Mouse (Mus musculus) midbrain, postnatal 0 days (tissue): ENCODE results near the gene Kcnq1. TPM values are rescaled to one million over a fixed set of nuclear protein-coding genes. Genes with fewer than 3 reads are reported as not detected.

Experiments
- ATAC-seq: fragments of 200-750 bp; cut with Nextera tagmentation; 2 replicates; pipeline ENCODE4 v1.8.0; 2017; ENCODE audit warnings: moderate number of reproducible peaks, mild to moderate bottlenecking, moderate TSS enrichment, moderate library complexity; ENCODE audit not compliant: low FRiP score
- DNase-seq: peaks from one replicate; pipeline ENCODE4 v3.0.0-alpha.2; 2015; ENCODE audit warnings: low spot score
- H3K27ac ChIP-seq: fragments of 300-500 bp; sonication (generic); 2 replicates; pipeline ENCODE4 v1.5.1; 2014; ENCODE audit warnings: low read depth, mild to moderate bottlenecking, low read length, mixed read lengths
- H3K27me3 ChIP-seq: fragments of 300-500 bp; sonication (generic); 2 replicates; pipeline ENCODE4 v1.6.1; 2014; ENCODE audit warnings: low read length, control low read depth, mixed read lengths; ENCODE audit not compliant: insufficient read depth
- H3K36me3 ChIP-seq: fragments of 300-500 bp; sonication (generic); 2 replicates; pipeline ENCODE4 v1.6.1; 2014; ENCODE audit warnings: low read length, control low read depth, mixed read lengths; ENCODE audit not compliant: insufficient read depth
- H3K4me1 ChIP-seq: fragments of 300-500 bp; sonication (generic); 2 replicates; pipeline ENCODE4 v1.6.1; 2014; ENCODE audit warnings: mild to moderate bottlenecking, control low read depth, antibody characterized with exemption, low read length, mixed read lengths; ENCODE audit not compliant: insufficient read depth
- H3K4me2 ChIP-seq: fragments of 300-500 bp; sonication (generic); 2 replicates; pipeline ENCODE4 v1.6.1; 2014; ENCODE audit warnings: low read depth, mild to moderate bottlenecking, low read length, mixed read lengths; ENCODE audit not compliant: poor library complexity, severe bottlenecking
- H3K4me3 ChIP-seq: fragments of 300-500 bp; sonication (generic); 2 replicates; pipeline ENCODE4 v1.5.1; 2014; ENCODE audit warnings: low read depth, mild to moderate bottlenecking, low read length, moderate library complexity
- H3K9ac ChIP-seq: fragments of 300-500 bp; sonication (generic); replicated peaks from 2 replicates; pipeline ENCODE4 v1.6.1; 2014; ENCODE audit warnings: mild to moderate bottlenecking, low read length, moderate library complexity, mixed read lengths; ENCODE audit not compliant: poor library complexity, severe bottlenecking
- H3K9me3 ChIP-seq: fragments of 300-500 bp; sonication (generic); 2 replicates; pipeline ENCODE4 v1.6.1; 2016; ENCODE audit warnings: low read length, control low read depth
- CTCF ChIP-seq: IDR thresholded peaks from 2 replicates; pipeline ENCODE4 v1.5.1; 2016; ENCODE audit warnings: antibody characterized with exemption, mild to moderate bottlenecking
- WGBS: fragments of 180-500 bp; shearing (Covaris S2); extraction: QIAGEN DNeasy Blood & Tissue Kit; methylation state at CpG from one replicate; pipeline ENCODE4 v1.1.7; 2014; 5-methylcytosine and 5-hydroxymethylcytosine counted together
- polyA plus RNA-seq: library from polyadenylated mRNA; unstranded; fragments of >200 nt; fragmentation: Nextera tagmentation; extraction: Ambion mirVana; gene quantifications from 2 replicates; pipeline ENCODE4 v1.2.1, GENCODE M21; 2015
- total RNA-seq: library from RNA; depleted of rRNA; stranded (reverse); fragments of >200 nt; gene quantifications from 2 replicates; pipeline ENCODE4 v1.2.3, GENCODE M21; 2014

The Kcnq1 gene
- total and polyA plus RNA-seq, 2 experiments from 2014 or later = 0.44 to 1.2 TPM

DNA sequence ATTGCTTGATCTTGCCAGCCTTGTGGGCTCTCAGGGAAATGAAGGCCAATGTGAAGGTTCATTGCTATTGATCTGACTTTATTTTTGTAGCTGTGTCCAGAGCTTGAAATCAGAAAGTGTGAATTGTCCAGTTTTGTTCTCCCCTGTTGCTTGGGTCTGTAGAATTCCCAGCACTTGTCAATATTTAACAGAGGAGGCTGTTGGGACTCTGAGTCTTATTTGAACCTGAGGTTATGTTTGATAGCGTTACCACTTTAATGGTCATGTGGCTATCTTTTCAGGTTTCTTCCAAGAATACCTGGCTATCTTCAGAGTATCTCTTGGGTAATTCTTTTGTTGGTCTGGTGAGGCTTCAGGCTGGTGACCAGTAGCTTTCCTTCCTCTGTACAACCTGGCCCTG is 201.8 kb downstream of the Kcnq1 start:
- ATAC-seq (no peak), DNase-seq (no peak)
- Histone ChIP-seq H3K36me3 (no peaks in the 10 kb centered on the region), H3K4me1 (no peaks in the 10 kb centered on the region), H3K4me3 (no peak overlapping the region), H3K27me3 (no peaks in the 10 kb centered on the region), H3K9me3 (no peaks in the 10 kb centered on the region), H3K27ac (no peak overlapping the region), H3K4me2 (no peak overlapping the region), H3K9ac (no peak overlapping the region)
- no peak for TF ChIP-seq CTCF
- 97% methylated on average over 1 of the region's 1 CpGs for WGBS

- DNase-seq = no peak
- H3K27ac ChIP-seq = no peak overlapping the region
- no peaks in the 10 kb centered on the region for H3K4me1 ChIP-seq
- no peak overlapping the region for H3K4me3 ChIP-seq
- WGBS = 72% methylated on average over 3 of the region's 3 CpGs
- no peak for ATAC-seq
- H3K36me3 ChIP-seq = no peaks in the 10 kb centered on the region
- no peak overlapping the region for H3K4me2 ChIP-seq
- H3K9ac ChIP-seq = no peak overlapping the region
- TF ChIP-seq CTCF = no peak
- no peaks in the 10 kb centered on the region for H3K27me3 ChIP-seq
- no peaks in the 10 kb centered on the region for H3K9me3 ChIP-seq
Measured at GRCm38 (mm10) chr7:143310311-143310710, 204.1 kb downstream of the Kcnq1 start.

- H3K36me3 ChIP-seq = no peaks in the 10 kb centered on the region
- WGBS = 77% methylated on average over 8 of the region's 8 CpGs
- ATAC-seq = no peak
Measured at GRCm38 (mm10) chr7:143310847-143311246, 204.7 kb downstream of the Kcnq1 start.

GRCm38 (mm10) chr7:143311471-143311870 is 205.3 kb downstream of the Kcnq1 start:
- 85% methylated on average over 7 of the region's 7 CpGs for WGBS
- no peak overlapping the region for H3K4me2 ChIP-seq
- H3K4me3 ChIP-seq = no peak overlapping the region
- no peak for TF ChIP-seq CTCF
- no peaks in the 10 kb centered on the region for H3K9me3 ChIP-seq
- no peak for ATAC-seq
- no peak for DNase-seq
- H3K27ac ChIP-seq = no peak overlapping the region
- H3K9ac ChIP-seq = no peak overlapping the region
- no peaks in the 10 kb centered on the region for H3K27me3 ChIP-seq
- no peaks in the 10 kb centered on the region for H3K36me3 ChIP-seq
- H3K4me1 ChIP-seq = no peaks in the 10 kb centered on the region

More at GRCm38 (mm10) chr7:143310847-143311246, 204.7 kb downstream of the Kcnq1 start:
- no peaks in the 10 kb centered on the region for H3K27me3 ChIP-seq
- no peak for TF ChIP-seq CTCF
- no peaks in the 10 kb centered on the region for H3K4me1 ChIP-seq
- H3K9ac ChIP-seq = no peak overlapping the region
- no peak overlapping the region for H3K4me3 ChIP-seq
- H3K27ac ChIP-seq = no peak overlapping the region
- no peaks in the 10 kb centered on the region for H3K9me3 ChIP-seq
- no peak overlapping the region for H3K4me2 ChIP-seq
- no peak for DNase-seq

DNA sequence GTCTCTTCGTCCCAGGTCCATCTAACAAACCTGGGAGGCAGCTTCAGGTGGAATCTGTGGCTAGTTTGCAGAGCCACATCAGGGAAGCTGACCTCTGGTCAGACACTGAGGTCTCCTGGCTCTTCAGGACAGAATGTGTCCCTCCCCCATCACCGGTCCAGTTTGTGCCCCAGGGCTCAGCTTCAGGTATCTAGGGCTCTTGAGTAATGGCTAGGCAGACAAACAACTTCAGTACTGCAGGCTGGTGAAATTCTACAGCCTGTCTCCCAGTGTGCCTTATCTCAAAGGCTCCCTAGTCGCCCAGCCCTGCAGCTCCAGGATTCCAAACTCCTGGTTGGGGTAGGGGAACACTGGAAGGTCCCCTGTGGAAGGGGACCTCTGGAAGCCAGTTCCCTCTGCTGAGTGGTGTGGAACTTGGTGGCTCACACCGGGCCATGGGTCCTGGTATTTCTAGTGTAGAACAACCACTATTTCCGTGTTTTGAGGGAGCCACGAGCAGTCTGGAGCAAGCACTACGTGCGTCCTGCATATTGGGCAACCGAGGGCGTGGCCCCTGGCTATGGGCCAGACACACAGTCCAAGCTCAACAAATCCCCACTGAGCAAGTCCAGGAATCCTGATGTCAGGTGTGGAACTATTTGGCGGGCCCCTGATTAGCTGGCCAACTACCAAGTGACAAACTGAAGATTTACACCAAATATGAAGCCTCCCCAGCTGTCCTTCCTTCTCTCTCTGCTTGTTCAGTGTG is 207.6 kb downstream of the Kcnq1 start:
- TF ChIP-seq CTCF = no peak
- Histone ChIP-seq H3K9ac (no peak overlapping the region), H3K9me3 (no peaks in the 10 kb centered on the region), H3K27me3 (no peaks in the 10 kb centered on the region), H3K4me1 (no peaks in the 10 kb centered on the region), H3K27ac (no peak overlapping the region), H3K4me2 (no peak overlapping the region), H3K4me3 (no peak overlapping the region), H3K36me3 (no peaks in the 10 kb centered on the region)
- WGBS = 81% methylated on average over 11 of the region's 11 CpGs
- DNase-seq (no peak), ATAC-seq (no peak)

DNA sequence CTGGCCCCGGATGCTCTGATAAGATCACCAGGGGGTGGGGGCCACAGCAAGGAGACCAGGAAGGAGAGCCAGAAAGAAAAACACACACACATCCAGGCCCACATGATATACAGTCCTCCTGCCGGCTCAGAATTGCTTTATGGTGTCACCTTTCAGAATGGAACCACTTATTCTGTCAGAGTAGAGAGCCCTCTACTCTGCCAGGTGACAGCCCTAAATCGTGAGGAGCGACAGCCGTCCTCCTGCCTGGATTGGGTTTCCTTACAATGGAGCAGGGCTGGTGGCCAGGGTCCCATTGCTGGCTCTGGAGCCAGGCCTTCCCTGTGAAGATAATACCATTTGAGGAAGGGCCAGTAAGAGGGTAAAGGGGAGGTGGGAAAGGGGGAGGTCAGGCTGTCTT is 212.3 kb downstream of the Kcnq1 start:
- ATAC-seq (no peak), DNase-seq (no peak)
- Histone ChIP-seq H3K36me3 (no peaks in the 10 kb centered on the region), H3K4me1 (no peaks in the 10 kb centered on the region), H3K4me3 (no peak overlapping the region), H3K4me2 (no peak overlapping the region), H3K27ac (no peak overlapping the region), H3K9ac (no peak overlapping the region), H3K9me3 (no peaks in the 10 kb centered on the region), H3K27me3 (no peaks in the 10 kb centered on the region)
- no peak for TF ChIP-seq CTCF
- 84% methylated on average over 5 of the region's 5 CpGs for WGBS
